Mouse (Mus musculus): Measurements from ENCODE around the gene Mrpl16. TPM values are rescaled to one million over a fixed set of nuclear protein-coding genes. Genes with fewer than 3 reads are reported as not detected.

Mrpl16 gene
- polyA plus RNA-seq, 1 experiment from 2014 or later = 44.3 TPM

DNA sequence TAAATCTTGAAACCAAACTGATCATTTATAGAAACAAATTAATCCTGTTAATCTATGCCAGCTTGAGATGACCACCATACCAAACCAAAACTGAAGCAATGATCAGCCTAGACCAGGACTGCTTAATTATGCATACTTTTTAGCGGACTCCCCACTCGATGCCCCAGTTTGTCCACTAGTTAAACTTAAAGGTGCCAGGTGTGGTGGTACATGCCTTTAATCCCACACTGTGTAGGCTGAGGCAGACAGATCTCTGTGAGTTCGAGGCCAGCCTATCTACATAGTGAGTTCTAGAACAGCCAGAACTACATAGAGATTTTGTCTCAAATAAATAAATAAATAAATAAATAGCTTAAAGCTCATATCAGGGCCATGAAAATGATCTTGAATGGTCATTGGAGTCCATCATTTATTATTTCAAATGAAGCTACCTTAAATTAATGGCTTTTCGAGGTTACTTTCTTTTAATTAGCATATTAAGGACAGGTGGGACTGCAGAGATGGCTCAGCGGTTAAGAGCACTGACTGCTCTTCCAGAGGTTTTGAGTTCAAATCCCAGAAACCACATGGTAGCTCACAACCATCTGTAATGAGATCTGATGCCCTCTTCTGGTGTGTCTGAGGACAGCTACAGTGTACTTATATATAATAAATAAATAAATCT is 802 bp upstream of the Mrpl16 start:
- 92% methylated on average over 5 of the region's 5 CpGs for WGBS
- Histone ChIP-seq H3K27ac (no peak overlapping the region), H3K4me3 (peak overlapping the region; percentile 56), H3K9ac (no peak overlapping the region), H3K4me2 (peak overlapping the region; percentile 84), H3K9me3 (no peaks in the 10 kb centered on the region), H3K36me3 (peaks cover 17% of the 10 kb centered on the region), H3K4me1 (replicated peaks) (peaks cover 11% of the 10 kb centered on the region), H3K27me3 (0 out of 2 replicates have a peak, but pooled peaks cover 9% of the 10 kb centered on the region)
- ATAC-seq (ENCODE audit: low FRiP score) = 0 out of 2 replicates have a peak, but pooled peaks have one; percentile 26

DNA sequence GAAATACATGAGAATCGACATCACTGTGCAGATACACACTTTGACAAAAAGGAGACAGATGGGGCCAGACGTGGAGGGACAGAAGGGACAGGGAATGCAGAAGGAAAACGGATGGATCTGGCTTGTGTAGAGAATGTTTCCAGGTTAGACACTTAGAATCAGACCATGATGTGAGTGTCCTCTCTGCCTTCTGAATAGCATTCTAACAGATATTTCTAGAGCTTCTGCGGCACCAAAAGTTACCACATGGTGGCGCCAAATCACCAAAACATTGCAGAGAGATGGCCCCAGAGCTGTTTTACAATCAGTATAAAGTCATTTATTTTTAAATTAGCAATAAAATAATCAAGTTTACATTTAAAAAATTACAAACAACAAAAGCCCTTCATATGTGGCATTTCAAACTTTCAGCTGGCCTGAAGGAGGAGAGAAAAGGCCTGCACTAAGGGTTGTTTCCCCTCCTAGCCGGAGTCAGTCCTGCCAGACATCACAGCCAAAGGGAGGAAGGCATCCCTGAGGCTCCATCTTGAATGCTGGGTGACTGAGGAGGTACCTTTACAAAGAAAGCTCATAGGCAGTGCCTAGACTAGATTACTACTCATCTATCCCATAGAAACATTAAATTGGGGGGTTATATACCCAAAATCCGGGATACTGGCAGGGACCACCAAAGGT is 7.1 kb downstream of the Mrpl16 start:
- Histone ChIP-seq H3K4me1 (replicated peaks) (no peaks in the 10 kb centered on the region), H3K9me3 (no peaks in the 10 kb centered on the region), H3K9ac (no peak overlapping the region), H3K27ac (no peak overlapping the region), H3K4me3 (no peak overlapping the region), H3K27me3 (no peaks in the 10 kb centered on the region), H3K36me3 (peaks cover 32% of the 10 kb centered on the region), H3K4me2 (no peak overlapping the region)
- 60% methylated on average over 7 of the region's 7 CpGs for whole genome bisulfite sequencing
- peak; percentile 72 for ATAC-seq (ENCODE audit: low FRiP score)

GRCm38 (mm10) chr19:11785409-11786154 is 15.4 kb downstream of the Mrpl16 start:
- no peaks in the 10 kb centered on the region for H3K9me3 ChIP-seq
- H3K4me3 ChIP-seq = no peak overlapping the region
- no peak overlapping the region for H3K27ac ChIP-seq
- no peak overlapping the region for H3K9ac ChIP-seq
- 90% methylated on average over 14 of the region's 14 CpGs for WGBS
- H3K4me1 ChIP-seq (replicated peaks) = no peaks in the 10 kb centered on the region
- H3K4me2 ChIP-seq = no peak overlapping the region
- peaks cover 5% of the 10 kb centered on the region; the same call in 1 of the 2 replicates for H3K36me3 ChIP-seq
- no peaks in the 10 kb centered on the region for H3K27me3 ChIP-seq
- no peak for ATAC-seq (ENCODE audit: low FRiP score)

GRCm38 (mm10) chr19:11787826-11788225 is 17.6 kb downstream of the Mrpl16 start:
- Histone ChIP-seq H3K36me3 (peaks cover 5% of the 10 kb centered on the region; the same call in 1 of the 2 replicates), H3K4me2 (no peak overlapping the region), H3K27me3 (no peaks in the 10 kb centered on the region), H3K9ac (no peak overlapping the region), H3K4me3 (no peak overlapping the region), H3K4me1 (replicated peaks) (no peaks in the 10 kb centered on the region), H3K27ac (no peak overlapping the region), H3K9me3 (no peaks in the 10 kb centered on the region)
- 89% methylated on average over 6 of the region's 6 CpGs for WGBS
- ATAC-seq (ENCODE audit: low FRiP score) = no peak

DNA sequence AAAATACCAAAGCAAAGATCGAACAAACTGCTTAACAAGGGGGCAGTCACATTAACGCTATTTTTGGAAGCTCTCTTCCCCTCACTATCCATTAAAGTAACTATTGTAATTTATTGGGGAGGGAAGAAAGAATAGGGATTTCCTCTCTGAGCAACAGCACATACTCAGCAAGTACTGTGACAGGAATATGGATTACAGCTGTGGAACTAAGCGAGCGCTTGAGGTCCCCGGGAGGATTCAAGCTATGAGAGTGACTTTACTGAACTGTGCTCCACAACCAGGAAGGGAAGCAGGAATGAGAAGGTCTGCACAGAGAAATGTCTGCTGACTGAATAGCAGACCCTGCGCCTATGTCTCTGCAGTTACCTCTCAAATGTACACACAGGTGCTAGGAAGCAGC is 18.7 kb downstream of the Mrpl16 start:
- Histone ChIP-seq H3K9ac (no peak overlapping the region), H3K9me3 (no peaks in the 10 kb centered on the region), H3K4me2 (no peak overlapping the region), H3K4me1 (replicated peaks) (no peaks in the 10 kb centered on the region), H3K27me3 (no peaks in the 10 kb centered on the region), H3K4me3 (no peak overlapping the region), H3K36me3 (peaks cover 5% of the 10 kb centered on the region; the same call in 1 of the 2 replicates), H3K27ac (no peak overlapping the region)
- ATAC-seq (ENCODE audit: low FRiP score) = no peak
- 90% methylated on average over 6 of the region's 6 CpGs for WGBS

DNA sequence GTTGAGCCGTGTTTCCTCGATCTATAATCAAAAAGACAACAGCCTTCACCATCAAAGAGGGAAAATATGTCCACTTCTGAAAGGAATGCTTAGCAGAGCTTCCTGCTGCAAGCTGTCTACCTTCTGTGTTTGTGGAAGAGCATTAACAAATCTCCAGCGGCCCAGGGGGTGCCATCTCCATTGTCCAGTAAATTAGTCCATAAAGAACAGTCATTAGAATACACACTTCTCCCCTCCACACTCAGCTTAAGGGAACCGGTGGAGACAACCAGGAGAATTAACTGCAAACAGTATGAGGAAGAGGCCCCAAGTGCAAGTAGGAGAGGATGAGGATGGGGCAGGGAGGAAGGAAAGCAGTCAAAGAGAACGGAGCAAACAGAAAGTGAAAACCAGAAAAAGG is 21.6 kb downstream of the Mrpl16 start:
- no peaks in the 10 kb centered on the region for H3K4me1 ChIP-seq (replicated peaks)
- H3K36me3 ChIP-seq = peaks cover 5% of the 10 kb centered on the region; the same call in 1 of the 2 replicates
- H3K4me3 ChIP-seq = no peak overlapping the region
- no peaks in the 10 kb centered on the region for H3K27me3 ChIP-seq
- H3K9me3 ChIP-seq = no peaks in the 10 kb centered on the region
- no peak overlapping the region for H3K4me2 ChIP-seq
- no peak for ATAC-seq (ENCODE audit: low FRiP score)
- H3K9ac ChIP-seq = no peak overlapping the region
- 80% methylated on average over 5 of the region's 5 CpGs for WGBS
- no peak overlapping the region for H3K27ac ChIP-seq

- no peak overlapping the region for H3K4me2 ChIP-seq
- 88% methylated on average over 2 of the region's 2 CpGs for WGBS
- H3K9ac ChIP-seq = no peak overlapping the region
- no peak overlapping the region for H3K27ac ChIP-seq
- H3K36me3 ChIP-seq = peaks cover 4% of the 10 kb centered on the region; the same call in 1 of the 2 replicates
- no peak overlapping the region for H3K4me3 ChIP-seq
- H3K27me3 ChIP-seq = no peaks in the 10 kb centered on the region
- ATAC-seq (ENCODE audit: low FRiP score) = no peak
- H3K9me3 ChIP-seq = no peaks in the 10 kb centered on the region
- H3K4me1 ChIP-seq (replicated peaks) = no peaks in the 10 kb centered on the region
Observed at GRCm38 (mm10) chr19:11793741-11794359, 23.7 kb downstream of the Mrpl16 start.

GRCm38 (mm10) chr19:11794447-11794846 is 24.3 kb downstream of the Mrpl16 start:
- no peaks in the 10 kb centered on the region for H3K9me3 ChIP-seq
- H3K27me3 ChIP-seq = no peaks in the 10 kb centered on the region
- no peak for ATAC-seq (ENCODE audit: low FRiP score)
- H3K27ac ChIP-seq = no peak overlapping the region
- no peak overlapping the region for H3K9ac ChIP-seq
- no peaks in the 10 kb centered on the region for H3K36me3 ChIP-seq
- no peak overlapping the region for H3K4me2 ChIP-seq
- no peaks in the 10 kb centered on the region for H3K4me1 ChIP-seq (replicated peaks)
- no peak overlapping the region for H3K4me3 ChIP-seq
- 88% methylated on average over 6 of the region's 6 CpGs for WGBS

GRCm38 (mm10) chr19:11800531-11801315 is 30.5 kb downstream of the Mrpl16 start:
- Histone ChIP-seq H3K9me3 (no peaks in the 10 kb centered on the region), H3K36me3 (no peaks in the 10 kb centered on the region), H3K27me3 (no peaks in the 10 kb centered on the region), H3K4me3 (no peak overlapping the region), H3K4me2 (no peak overlapping the region), H3K9ac (no peak overlapping the region), H3K27ac (no peak overlapping the region), H3K4me1 (replicated peaks) (no peaks in the 10 kb centered on the region)
- ATAC-seq (ENCODE audit: low FRiP score) = no peak
- WGBS = 82% methylated on average over 8 of the region's 8 CpGs

DNA sequence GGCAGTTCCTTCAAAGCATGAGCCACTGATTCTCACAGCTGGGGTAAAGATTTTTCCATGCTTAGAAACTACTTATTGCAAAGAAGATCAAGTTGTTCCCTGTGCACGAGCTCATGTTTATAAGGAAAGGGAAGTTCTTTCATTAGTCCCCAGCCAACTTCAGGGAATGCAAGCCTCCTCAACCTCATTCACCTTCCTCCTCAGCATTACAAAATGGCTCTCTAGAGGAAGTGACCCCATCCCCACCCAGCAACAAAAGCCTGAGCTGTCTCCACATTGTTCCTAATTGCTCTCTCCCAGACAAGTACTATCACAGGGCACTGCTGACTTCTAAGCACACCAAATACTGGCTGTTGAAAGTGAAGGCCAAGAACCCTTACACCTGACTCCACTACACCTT is 34.2 kb downstream of the Mrpl16 start:
- Histone ChIP-seq H3K4me2 (no peak overlapping the region), H3K9ac (no peak overlapping the region), H3K4me3 (no peak overlapping the region), H3K4me1 (replicated peaks) (no peaks in the 10 kb centered on the region), H3K9me3 (no peaks in the 10 kb centered on the region), H3K27ac (no peak overlapping the region), H3K27me3 (no peaks in the 10 kb centered on the region), H3K36me3 (no peaks in the 10 kb centered on the region)
- 66% methylated on average over 1 of the region's 1 CpGs for WGBS
- ATAC-seq (ENCODE audit: low FRiP score) = no peak

DNA sequence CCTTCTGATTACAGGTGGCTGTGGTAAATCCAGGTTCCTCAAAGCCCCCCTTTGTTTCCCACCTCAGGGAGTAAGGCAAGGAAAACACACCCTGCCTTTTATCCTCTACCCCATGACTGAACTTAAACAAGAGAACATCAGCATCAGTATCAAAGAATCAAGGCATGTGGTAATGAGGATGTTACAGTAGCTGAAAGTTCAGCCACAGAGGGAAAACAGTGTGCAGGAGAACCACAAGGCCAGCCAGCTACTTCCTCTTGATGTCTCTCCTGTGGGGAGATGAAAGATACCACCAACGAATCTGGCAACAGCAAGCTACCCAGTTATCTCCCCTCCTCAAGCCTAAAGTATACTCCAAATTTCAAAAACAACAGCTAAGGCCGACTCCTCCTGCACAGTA is 37.1 kb downstream of the Mrpl16 start:
- Histone ChIP-seq H3K36me3 (no peaks in the 10 kb centered on the region), H3K9ac (no peak overlapping the region), H3K27ac (no peak overlapping the region), H3K4me3 (no peak overlapping the region), H3K4me2 (no peak overlapping the region), H3K4me1 (replicated peaks) (peaks cover 11% of the 10 kb centered on the region; the same call in 1 of the 2 replicates), H3K27me3 (no peaks in the 10 kb centered on the region), H3K9me3 (no peaks in the 10 kb centered on the region)
- ATAC-seq (ENCODE audit: low FRiP score) = no peak
- 69% methylated on average over 2 of the region's 2 CpGs for WGBS

Data from hindbrain, embryonic 13.5 days (tissue).